Mouse (Mus musculus) heart, adult 10 weeks (tissue): ENCODE results near the gene Esp38. TPM values are rescaled to one million over a fixed set of nuclear protein-coding genes. Genes with fewer than 3 reads are reported as not detected.

Experiments
- polyA plus RNA-seq: library from polyadenylated mRNA; stranded (reverse); fragments of 350-450 nt; fragmentation: Illumina TruSeq; extraction: RNeasy Lipid Tissue Mini Kit (QIAGEN cat#74804); gene quantifications from one replicate; pipeline ENCODE4 v1.2.3, GENCODE M21; 2014; ENCODE audit warnings: low read depth, low replicate concordance

Esp38 gene
- polyA plus RNA-seq, result not detected

GRCm38 (mm10) chr17:39950220-39950619 lies at the start of gene Esp38:
Gene Esp38 (plus strand): TSS chr17:39950520.

Other genes starting within 250 kb of the Esp38 start
- not detected for gene AC192777.2, start 144.9 kb downstream of the Esp38 start, polyA plus RNA-seq